Mouse (Mus musculus) C2C12 (cell line): ENCODE data around the gene Asxl1.

Experiments
- CTCF ChIP-seq: IDR thresholded peaks from one replicate; pipeline ENCODE4 v1.5.1; 2011; ENCODE audit not compliant: control insufficient read depth, insufficient read depth, insufficient read length
- MAX ChIP-seq: IDR thresholded peaks from one replicate; pipeline ENCODE4 v1.6.1; 2011; ENCODE audit warnings: mild to moderate bottlenecking, control low read depth
- USF1 ChIP-seq: IDR thresholded peaks from one replicate; pipeline ENCODE4 v1.6.1; 2011; ENCODE audit warnings: low read depth, mild to moderate bottlenecking, control low read depth, moderate library complexity

DNA sequence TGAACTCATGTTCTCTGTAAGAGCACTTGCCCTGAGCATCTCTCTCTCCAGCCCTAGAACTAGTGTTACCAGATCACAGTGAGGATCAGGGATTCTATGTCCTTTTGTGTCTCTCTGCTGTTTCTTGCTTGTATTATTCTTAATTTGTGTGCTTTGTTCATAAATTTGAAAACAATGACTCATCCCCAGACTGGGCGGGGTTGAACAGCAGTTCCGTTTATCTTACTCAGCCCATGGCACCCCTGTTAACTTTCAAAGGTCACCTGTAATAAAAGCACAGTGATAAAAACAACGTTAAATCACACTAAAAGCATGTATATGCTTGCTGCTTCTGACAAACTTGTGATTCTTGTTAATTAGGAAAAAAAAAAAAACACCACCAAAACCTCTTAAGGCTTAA, 3.0 kb upstream of the Asxl1 start:
- no peak for TF ChIP-seq CTCF
- TF ChIP-seq MAX: no peak
- TF ChIP-seq USF1: no peak
